Mouse (Mus musculus): ENCODE measurements at regions not wholly inside any gene's neighbourhood (a gene's known extent, or its start where the extent isn't known, plus 50 kb on each side); places are given as distances from the start of the nearest gene placed in this dataset.

GRCm38 (mm10) chr5:9954652-9955051 is 229.7 kb upstream of the Grm3 start:
- DNase-seq, result peak; percentile 8

- DNase-seq, result no peak
These were observed 213.8 kb upstream of the Grm3 start for GRCm38 (mm10) chr5:9938746-9939145.

GRCm38 (mm10) chr5:9912936-9913335 is 188.0 kb upstream of the Grm3 start:
- DNase-seq, result no peak

GRCm38 (mm10) chr5:9911783-9912182 is 186.8 kb upstream of the Grm3 start:
- DNase-seq, result no peak

GRCm38 (mm10) chr5:9911089-9911473 is 186.1 kb upstream of the Grm3 start:
- no peak for DNase-seq

- DNase-seq, result no peak
These were observed 185.6 kb upstream of the Grm3 start for GRCm38 (mm10) chr5:9910452-9911088.

GRCm38 (mm10) chr5:9895297-9895696 is 170.3 kb upstream of the Grm3 start:
- DNase-seq, result no peak

GRCm38 (mm10) chr5:9878063-9878462 is 153.1 kb upstream of the Grm3 start:
- DNase-seq, result no peak

GRCm38 (mm10) chr5:9869091-9869490 is 144.1 kb upstream of the Grm3 start:
- DNase-seq, result no peak

GRCm38 (mm10) chr5:9829750-9830149 is 104.8 kb upstream of the Grm3 start:
- DNase-seq, result no peak

- no peak for DNase-seq
These were observed 76.7 kb upstream of the Grm3 start for GRCm38 (mm10) chr5:9801707-9802106.

- no peak for DNase-seq
These were observed 56.1 kb upstream of the Grm3 start for GRCm38 (mm10) chr5:9781107-9781506.
